Mouse (Mus musculus): Measurements from ENCODE around the gene Mrpl16.

The Mrpl16 gene

DNA sequence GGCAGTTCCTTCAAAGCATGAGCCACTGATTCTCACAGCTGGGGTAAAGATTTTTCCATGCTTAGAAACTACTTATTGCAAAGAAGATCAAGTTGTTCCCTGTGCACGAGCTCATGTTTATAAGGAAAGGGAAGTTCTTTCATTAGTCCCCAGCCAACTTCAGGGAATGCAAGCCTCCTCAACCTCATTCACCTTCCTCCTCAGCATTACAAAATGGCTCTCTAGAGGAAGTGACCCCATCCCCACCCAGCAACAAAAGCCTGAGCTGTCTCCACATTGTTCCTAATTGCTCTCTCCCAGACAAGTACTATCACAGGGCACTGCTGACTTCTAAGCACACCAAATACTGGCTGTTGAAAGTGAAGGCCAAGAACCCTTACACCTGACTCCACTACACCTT lies 34.2 kb downstream of the Mrpl16 start:
- no peak for DNase-seq (ENCODE audit: low spot score in 2 of 2)

DNA sequence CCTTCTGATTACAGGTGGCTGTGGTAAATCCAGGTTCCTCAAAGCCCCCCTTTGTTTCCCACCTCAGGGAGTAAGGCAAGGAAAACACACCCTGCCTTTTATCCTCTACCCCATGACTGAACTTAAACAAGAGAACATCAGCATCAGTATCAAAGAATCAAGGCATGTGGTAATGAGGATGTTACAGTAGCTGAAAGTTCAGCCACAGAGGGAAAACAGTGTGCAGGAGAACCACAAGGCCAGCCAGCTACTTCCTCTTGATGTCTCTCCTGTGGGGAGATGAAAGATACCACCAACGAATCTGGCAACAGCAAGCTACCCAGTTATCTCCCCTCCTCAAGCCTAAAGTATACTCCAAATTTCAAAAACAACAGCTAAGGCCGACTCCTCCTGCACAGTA lies 37.1 kb downstream of the Mrpl16 start:
- no peak for DNase-seq (ENCODE audit: low spot score in 2 of 2)

DNA sequence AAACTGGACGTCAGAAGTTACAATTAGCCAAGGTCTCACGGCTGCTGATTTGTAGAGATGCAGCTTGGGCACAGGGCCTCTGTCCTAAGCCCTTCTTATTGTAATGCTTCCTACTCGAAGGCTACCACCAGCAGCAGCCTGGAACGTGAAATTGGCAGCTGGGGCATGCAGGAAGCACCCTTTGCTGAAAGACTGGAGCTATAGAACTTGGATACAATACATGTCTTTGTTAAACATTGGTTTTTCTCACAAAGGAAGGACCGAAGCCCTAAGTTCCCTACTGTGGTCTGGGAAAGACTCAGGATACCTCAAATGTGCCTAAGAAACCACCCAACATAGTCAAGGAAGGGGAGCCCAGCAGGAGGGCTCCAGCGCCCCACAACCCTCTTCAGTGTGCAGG lies 37.6 kb downstream of the Mrpl16 start:
- no peak for DNase-seq (ENCODE audit: low spot score in 2 of 2)

DNA sequence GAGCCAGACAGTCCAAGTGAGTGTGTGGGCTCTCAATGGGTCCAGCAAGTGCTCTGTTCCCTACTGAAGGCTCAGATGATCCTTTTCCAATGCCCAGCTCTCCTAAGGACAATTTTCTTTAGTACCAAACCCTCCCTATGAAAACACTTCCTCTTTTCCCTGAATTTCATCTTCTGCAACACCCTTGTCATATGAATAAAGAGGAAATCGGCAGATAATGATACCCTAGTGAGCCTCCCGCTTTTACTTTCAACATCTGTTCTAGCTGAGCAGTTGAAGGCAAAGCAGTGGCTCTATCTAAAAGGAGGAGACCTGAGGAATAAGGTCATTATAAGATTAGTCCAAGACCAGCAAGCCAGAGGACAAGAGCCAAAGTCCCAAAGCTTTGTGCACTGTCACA lies 38.3 kb downstream of the Mrpl16 start:
- DNase-seq (ENCODE audit: low spot score in 2 of 2): no peak

DNA sequence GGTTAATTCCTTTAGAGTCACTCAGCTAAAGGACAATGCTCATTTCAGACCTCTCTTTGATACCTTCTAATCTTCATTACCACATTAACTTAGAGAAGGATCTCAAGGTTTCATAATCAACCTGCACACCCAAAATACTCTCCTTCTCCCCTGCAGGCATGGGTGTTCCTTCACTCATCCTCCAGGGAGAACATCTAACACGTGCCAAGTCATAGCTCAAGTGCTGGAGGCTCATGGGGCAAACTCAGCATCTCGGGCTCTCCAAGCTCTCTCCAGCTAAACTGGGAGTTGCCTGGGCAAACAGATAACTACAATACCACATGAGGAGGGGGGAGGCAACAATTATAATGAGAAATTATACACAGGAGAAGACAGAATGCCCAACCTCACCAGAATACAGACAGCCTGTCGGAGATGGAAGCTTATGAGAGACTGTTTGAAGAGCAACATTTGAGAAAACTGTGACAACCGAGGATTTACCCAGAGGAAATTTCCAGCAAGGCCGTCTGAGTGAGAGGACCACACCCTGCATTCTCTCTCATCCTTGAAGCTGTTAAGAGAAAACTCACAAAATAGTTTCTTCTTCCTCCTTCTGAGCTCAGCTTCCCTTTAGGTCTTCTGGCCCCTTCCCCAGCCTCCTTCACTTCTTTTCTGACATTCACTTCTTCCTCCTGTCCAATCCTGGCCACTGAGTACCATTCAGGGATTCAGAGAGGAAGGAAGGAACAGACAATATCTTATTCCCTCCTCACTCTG lies 40.0 kb downstream of the Mrpl16 start:
- DNase-seq (ENCODE audit: low spot score in 2 of 2): no peak

DNA sequence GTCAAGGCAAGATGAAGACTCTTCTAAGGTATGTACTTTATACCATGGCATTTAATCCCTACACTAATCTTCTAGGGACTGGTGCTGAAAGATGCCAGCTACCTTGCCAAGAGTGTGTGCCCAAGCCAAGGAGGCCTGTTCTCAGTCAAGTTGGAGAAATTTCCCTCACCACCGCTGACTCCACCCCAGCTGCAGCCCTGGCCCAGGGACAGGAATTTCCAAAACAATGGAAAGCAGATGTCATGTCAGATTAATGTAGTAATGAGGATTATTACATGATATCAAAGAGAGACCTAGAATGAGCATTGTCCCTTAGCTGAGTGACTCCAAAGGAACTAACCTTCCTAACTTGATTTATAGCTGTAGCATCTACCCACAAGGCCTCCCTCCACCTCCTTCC lies 40.7 kb downstream of the Mrpl16 start:
- no peak for DNase-seq (ENCODE audit: low spot score in 2 of 2)

DNA sequence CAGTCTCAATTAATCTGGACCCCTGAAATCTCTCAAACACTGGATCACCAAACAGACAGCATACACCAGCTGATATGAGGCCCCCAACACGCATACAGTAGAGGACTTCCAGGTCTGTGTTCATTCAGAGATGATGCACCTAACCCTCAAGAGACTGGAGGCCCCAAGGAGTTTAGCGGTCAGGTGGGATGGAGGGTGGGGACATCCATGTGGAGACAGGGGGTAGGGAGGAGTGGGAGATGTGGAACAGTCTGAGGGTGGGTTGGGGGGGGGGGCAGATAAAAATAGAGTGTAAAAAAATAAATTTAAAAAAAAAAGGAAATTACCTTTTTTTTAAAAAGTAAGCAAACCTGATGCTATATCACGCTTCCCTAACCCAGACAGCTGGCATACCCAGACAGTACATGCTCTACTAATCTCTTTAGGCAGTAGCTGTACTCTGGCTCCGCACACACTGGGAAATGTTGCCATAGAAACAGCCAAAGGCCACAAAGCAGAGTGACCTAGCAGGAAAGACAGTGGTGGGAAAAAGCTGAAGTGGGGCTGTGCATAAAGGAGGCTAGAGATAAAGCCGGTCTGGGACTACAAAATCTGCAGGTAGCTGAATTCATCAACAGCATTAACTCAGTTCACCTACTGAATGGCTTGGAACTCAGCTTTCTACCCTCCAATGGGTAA lies 41.6 kb downstream of the Mrpl16 start:
- DNase-seq (ENCODE audit: low spot score in 2 of 2): no peak

DNA sequence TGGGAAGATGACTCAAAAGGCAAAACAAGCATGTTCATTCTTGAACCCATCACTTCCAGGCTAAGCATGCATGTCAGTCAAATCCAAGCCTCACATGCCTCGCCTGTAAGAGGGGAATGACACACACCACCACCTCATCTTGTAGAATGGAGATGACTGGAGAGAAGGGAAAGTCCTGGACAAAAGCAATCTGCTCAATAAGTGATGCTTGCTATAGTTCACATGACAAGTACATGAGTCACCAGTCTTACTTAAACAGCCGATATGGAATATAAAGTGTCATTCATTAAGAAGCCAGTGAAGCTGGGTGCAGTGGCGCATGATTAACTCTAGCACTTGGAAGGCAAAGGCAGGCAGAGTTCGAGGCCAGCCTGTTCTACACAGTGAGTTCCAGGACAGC lies 42.9 kb downstream of the Mrpl16 start:
- no peak for DNase-seq (ENCODE audit: low spot score in 2 of 2)

DNA sequence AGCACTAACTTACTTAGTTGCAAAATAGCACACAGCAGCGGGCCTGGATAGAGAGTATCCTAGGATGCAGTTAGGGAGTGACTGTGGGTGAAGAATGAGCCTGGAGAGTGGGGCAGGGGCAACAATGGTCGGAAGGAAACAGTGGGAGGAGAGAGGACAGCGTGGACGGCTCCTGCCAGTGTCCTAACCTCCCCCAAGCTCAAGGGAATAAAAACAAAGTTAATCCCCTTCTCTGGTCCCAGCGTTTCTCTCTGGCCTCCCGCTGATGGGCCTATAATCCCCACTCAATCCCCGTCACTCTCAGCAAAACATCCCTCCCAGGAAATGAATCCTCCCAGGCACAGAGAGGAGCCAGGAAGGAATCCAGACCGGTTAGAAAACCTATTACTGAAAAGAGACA lies 43.5 kb downstream of the Mrpl16 start:
- no peak for DNase-seq (ENCODE audit: low spot score in 2 of 2)

DNA sequence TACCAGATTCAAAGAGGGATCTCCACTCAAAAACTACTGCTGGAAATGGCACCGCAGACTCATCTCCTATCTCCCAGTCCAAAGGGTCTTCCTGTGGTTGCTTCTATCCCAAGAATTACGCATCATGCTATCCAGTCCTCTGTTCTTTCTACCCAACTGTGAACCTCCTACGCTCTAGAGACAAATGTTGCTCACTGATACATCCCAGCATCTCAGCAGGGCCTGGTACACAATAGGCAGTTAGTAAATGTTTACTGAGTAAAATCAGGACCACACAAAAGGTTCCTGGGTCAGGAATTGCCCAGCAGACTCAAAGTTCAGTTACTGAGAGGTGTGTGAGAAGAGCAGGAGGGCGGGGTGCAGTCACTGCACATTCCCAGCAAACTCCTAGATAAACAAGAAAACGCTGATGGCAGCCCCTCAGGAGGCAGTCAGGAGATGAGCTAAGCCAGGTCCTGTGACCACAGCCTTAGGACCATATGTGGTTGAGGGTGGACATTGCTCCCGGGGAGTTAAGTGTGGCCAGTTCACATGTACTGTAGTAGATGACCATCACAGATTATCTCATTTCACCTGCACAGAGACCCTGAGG lies 44.6 kb downstream of the Mrpl16 start:
- no peak for DNase-seq (ENCODE audit: low spot score in 2 of 2)

DNA sequence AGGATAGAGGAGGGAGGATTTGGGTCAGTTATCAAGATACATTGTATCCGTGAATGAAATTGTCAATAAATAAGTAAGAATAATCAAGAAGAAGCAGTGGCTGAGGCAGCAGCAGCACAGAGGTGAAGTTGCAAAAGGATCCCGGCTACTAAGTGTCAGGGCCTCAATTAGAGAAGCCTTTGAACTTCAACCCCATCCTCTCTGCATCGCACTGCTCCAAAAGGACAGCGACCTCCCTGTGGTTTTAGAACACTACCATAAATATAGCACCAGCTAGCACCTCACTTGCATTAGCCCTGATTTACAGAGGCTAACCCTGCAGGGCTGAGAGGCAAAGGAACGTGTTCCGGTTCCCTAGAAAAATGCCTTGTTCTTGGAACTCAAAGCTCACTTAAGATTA lies 46.5 kb downstream of the Mrpl16 start:
- DNase-seq (ENCODE audit: low spot score in 2 of 2): no peak

DNA sequence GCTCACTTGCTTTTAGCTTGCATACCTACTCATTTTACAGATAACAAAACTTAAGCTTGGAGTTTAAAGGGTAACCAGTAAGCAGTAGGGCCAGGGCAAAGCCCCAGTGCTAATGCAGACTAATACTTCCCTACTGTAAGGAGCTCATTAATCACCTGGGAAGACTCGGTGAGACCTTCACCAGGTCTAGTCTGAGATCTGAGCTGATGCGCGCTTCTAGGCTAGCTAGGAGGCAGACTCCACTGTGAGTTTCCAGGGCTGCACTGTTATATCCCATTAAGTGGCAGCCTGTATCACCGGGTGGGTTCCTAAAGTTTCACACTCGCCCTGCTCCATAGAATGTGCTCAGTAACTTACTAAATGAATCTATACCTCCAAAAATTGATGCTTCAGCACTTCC lies 47.4 kb downstream of the Mrpl16 start:
- no peak for DNase-seq (ENCODE audit: low spot score in 2 of 2)

DNA sequence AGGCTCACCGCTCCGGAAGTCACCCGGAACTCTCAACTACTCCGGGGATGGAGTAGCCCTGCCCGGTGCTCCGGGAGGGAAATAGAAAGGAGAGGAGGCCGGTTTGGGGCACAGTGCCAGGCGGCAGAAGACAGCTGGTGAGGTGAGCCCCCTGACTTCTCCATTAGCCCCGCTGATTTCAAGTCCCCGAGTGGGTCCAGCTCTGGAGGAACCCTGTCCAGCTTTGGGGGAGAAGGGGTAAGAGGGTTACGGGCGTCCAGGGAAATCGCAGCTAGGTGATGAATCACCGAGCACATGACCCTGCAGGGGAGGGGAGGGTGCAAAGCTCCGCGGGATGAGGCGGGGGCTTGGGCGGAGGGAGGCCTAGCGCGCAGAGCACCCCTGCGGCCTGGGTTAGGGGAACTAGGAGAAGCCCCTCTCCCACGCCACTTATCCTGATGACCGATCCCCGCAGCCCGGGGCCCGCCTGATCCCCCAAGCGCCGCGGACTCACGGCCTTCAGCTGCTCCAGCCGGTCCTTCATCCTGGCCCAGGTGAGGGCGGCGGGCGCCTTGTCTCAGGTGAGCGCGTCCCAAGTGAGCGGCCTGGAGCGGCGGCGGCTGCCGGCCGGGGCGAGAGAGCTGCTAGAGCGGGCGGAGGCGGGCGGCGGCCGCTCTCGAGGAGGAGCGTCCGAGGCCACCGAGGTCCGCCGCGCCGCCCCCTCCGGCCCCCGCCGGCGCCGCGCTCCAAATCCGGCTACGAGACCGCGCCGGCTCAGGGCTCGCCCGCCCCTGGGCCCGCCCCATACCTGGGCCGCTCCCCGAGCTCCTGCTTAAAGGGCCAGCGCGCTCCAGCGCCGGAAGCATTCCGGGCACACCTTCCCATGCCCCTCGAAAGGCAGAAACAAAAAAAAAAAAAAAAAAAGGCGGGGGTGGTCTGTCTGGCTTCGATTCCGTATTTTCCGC lies 48.3 kb downstream of the Mrpl16 start:
- DNase-seq (ENCODE audit: low spot score in 2 of 2): peak; percentile 60 to 71

DNA sequence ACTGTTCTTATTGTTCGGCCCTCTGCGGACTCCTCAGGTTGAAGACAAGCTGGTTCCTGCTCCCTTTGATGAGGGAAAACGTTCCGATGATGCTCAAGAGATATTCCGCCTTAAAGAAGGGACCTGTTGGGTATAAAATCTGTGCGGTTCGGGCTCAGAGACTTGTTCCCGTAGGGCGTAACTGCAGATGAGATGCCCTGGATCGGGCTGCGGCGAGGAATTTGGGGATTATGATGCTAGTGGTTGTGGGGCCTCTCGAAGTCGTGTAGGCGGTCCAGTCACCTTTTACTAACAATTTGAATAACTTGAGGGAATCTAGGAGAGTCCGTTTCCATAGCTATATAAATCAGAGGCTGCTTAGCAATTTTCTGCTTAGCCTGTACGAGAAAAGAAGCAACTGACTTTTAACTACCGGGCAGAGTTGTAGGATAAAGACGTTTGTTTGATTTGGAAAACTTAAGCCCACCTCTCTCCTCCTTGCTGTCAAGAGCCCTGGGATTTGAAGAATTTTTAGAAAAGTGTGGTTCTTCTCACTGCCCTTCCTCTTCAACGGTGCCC lies 49.0 kb downstream of the Mrpl16 start, which contains the start of gene Stx3:
Gene Stx3, minus strand, starts transcription at position 261 of the 558 bp plus-strand sequence.
- no peak for DNase-seq (ENCODE audit: low spot score in 2 of 2)

DNA sequence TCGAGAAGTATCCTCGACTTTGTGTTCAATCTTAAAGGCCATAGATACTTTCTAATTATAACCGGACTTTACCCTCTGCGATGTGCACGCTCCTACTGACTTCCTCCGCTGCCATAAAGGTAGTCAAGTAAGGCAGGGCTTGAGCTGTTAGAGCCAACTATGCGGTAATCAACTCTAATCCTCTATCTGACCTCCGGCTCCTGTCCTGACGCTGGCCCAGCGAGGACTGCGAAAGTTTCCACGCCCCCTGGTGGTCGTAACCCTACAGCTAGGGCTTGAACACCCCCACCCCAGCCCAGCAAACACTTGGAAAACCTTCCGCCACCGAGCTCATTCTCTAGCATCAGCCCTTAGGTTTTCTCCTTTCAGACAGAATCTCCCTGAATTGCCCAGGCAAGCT lies 49.6 kb downstream of the Mrpl16 start:
- peak; percentile 65 to 74 for DNase-seq (ENCODE audit: low spot score in 2 of 2)

DNA sequence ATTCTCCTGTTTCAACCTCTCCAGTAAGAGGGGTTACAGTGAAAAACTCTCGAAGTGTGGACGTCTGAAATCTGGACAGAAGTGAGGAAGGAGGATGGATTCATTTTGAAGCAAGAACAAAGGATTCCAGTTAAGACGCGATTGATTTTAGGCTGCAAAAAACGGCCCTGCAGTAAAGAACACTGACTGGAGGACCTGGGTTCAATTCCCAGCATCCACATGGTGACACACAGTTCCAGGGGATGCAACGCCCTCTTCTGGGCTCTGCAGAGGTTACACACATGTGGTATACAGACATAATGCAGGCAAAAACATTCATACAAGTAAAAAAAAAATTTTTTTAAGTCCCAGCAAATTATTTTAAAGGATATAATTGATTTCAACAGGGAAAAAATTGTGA lies 50.0 kb downstream of the Mrpl16 start:
- DNase-seq (ENCODE audit: low spot score in 2 of 2): no peak

DNA sequence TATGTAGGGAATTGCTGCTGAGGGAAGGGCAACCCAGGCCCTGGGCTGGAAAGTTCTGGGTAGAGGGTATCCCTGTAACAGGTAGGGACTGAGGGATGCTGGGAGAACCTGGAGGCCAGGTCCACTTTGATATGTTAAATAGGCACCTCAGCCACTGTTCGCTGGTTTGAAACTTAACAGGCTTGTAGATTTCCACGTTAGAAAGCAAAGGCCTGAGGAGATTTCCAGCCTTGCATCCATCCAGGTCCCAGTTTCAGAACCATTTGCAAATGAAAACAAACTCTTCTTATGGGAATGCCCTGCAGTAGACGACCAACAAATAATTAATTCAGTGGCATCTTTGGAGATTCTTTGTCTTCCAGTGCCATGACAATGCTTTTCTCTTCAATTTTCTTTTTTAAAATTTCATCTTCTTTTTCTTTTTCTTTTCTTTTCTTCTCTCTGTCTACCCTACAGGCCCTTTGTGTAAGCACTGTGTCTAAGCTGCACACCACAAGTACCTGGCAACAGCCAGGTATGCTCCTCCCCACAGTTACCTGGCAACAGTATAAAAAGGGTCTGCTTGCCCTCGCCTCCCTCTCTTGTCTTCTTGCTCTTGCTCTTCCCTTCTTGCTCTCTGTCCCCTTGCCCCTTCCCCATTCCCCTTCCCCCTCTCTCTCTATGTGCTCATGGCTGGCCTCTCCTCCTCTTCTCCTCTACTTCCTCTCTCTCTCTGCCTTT lies 53.3 kb downstream of the Mrpl16 start:
- no peak for DNase-seq (ENCODE audit: low spot score in 2 of 2)

All from urinary bladder, postnatal 36 days (tissue).